Mouse (Mus musculus) ovary, postnatal 36 days (tissue): ENCODE results near the gene Lrrc42.

Experiments
- DNase-seq: peaks from one replicate; pipeline ENCODE4 v3.0.0; 2022; ENCODE audit warnings: low spot score, mixed read lengths

Lrrc42 gene

DNA sequence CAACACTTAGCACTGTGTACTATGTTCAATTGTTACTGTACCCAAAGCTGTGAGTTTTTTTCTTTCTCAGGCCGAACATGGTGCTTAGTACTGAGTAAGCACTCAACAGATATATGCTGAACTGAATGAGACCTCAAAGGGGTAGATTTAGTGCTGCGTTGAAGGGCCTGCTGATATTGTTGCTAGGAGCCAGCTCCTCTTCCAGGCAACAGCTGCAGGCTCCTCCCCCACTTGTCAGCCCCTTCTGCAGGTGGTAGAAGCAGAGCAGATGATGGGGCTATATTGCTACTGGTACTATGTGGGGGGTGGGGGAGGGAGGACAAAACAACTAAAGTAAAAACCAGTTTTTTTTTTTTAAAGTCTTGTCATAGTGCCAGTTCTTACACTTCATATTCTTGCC lies 3.9 kb downstream of the Lrrc42 start:
- no peak for DNase-seq

GRCm38 (mm10) chr4:107248061-107248460 lies 5.3 kb downstream of the Lrrc42 start:
- DNase-seq: no peak

GRCm38 (mm10) chr4:107247110-107247509 lies 6.2 kb downstream of the Lrrc42 start:
- DNase-seq: no peak

DNA sequence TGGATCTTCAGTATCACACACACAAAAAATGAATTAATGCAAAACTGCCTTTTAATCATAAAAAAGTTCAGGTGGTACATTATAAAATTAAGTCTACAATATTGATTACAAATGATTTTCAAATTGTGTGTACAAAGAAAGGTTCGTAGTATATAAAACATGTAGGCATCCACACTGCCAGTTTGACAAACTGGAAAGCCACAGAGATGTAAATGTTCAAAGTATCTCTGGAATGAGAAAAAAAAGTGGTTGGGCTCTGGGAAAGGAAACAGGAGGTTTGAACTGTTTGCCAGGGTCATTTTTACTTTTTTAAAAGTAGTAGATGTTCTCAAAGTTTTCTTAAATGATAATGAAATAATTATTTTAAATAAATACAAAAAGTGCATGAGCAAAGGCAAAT lies 7.3 kb downstream of the Lrrc42 start:
- DNase-seq: no peak

DNA sequence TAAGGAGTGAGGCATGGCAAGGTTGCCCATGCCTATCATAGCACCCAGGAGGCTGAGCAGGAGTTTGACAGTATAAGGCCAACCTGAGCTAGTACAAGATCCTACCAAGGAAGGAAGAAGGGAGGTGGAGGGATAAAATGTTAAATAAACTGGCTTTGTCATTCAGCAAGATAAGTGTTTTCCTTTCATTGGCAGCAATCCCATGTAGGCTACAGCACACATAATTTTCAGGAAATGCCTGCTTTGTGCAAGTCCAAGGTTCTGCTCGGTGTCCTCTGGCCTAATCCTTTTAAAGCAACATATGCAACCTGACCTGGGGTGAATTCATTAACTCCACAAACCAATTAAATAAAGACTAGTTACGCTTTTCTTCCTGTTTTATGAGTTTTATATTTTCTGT lies 8.0 kb downstream of the Lrrc42 start:
- no peak for DNase-seq

DNA sequence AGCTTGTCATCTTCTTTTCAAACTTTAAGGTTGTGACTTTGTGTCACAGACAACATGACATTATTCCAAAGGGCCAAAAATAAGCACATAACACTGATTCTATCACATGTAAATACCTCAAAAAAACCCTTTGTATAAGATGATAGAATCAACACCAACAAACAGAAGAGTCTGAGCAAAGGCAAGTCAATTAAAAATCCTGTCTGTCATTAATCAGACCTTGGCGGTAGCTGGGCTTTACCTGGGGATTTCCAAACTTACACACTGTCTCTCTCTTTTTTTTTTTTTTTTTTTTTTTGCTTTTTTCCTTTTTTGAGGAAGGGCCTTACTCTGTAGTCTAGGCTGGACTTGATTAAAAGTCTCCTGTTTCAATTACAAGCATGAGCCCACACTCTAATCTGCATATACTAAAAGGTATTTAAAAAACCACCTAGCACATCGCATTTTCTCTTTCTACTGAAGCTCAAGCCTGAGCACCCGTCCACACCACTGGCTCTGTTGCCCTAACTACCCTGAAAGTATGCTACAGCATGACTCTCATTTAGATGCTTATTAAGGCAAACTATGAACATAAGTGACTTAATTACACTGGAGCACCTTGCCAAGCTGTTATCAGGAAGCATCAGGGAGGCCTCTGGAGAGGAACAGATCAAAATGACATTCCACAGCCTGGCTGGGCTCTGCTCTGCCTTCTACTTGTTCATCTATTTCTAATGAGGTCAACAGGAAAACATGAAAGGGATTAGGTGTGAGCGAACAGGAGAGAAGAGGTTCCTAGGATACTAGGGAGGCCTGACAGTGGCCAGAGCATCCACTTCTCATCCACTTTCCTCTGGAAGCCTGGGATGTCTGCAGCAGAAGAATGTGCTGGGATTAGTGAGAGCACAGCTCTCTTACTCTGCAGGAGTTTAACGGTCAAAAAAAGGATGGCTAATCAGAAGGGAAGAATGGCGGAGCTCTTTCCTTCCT lies 9.7 kb downstream of the Lrrc42 start:
- no peak for DNase-seq

- DNase-seq: no peak
Measured at GRCm38 (mm10) chr4:107240196-107240595, 13.1 kb downstream of the Lrrc42 start.

DNA sequence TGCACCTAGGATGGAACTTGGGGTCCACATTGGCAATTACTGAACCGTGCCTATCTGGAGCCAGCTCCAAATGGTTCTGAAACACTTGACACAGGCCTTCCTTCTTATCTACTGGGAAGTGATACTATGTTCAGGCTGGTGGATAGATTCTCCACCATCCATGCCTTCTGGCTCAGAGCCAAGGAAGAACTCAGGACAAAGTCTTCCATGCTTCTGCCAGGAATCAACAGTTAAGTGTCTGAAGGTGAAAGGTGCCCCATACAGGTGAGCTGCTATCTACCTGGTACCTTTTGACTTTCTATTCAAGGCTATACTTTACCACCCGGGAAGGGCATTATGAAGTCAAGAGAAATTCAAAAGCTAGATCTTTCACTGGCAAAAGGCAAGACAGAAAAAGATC lies 15.1 kb downstream of the Lrrc42 start:
- no peak for DNase-seq

GRCm38 (mm10) chr4:107232219-107232618 lies 21.1 kb downstream of the Lrrc42 start:
- DNase-seq: no peak

DNA sequence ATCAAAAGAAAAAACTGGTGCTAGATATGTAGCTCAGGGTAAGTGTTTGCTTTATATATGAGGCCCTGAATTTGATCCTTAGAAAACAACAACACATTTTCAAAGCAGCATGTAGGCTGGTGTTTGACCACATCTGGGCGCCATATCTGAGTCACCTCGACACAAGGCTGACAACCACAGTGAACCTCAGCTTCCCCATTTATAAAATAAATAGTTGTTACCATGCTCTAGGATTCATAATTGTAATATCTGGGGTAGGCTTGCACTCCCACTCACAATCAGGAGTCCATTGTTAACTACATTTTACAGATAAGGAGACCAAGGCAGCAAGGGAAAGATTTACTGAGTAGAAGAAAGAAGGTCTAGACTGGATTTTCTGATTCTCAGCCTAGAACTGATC lies 27.0 kb downstream of the Lrrc42 start:
- DNase-seq: no peak

DNA sequence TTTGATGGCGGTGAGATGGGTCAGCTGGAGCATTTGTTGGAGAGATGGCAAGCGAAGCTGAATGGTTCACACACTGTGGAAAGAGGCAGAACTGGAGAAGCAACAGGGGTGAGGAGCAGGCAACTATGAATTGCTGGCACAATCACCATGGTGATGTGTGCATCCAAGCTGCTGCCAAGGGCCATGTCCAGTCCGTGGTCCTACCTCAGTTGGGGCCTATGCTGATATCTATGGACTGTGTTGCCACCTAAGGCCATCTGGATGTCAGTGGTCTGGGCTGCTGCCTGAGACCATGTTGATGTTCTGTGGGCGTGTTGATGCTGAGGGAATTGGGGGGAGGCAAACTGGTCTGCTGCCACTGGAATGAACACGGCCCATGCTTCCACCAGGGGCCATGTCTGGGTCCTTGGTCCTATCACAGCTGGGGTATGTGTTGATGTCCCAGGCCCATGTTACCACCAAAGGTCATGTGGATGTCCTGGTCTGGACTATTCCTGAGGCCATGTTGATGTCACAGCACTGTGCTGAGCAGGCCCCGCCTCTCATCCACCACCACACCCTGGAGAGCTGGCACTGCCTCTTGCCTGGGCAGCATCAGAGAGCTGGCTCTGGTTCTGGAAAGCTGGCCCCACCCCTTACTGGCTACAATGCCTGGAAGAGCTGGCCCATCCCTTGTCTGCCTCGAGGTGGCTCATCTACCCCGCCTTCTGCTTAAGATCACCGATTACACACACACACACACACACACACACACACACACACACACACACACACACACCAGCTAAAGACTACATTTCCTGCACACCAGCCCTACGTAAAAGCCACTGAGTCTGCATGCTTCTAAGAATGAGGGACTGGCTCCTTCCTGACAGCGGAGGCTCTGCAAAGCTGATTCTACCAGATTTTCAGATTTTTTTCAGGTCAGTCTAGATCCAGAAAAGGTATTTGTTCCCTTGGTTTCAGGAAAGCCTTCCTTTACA lies 29.8 kb downstream of the Lrrc42 start:
- peak; percentile 29 for DNase-seq

DNA sequence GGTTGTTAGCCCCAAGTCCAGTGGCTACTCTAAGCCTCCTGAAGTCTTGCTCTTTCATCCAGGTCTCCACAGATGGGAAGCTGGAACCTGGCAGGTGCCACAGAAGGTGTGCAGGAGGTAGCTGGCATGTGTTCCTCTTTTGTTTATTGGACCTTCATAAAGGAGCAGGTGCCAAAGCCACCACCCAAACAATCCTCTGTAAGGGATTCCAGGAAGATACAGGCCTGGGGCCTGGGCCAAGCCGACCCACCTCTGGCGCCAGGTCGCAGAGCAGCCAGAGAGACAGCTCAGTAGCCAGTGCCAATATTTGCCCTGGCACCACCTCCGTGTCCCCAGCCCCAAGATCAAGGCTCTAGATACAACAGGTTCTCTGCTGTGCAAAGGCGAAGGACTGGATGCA lies 31.8 kb downstream of the Lrrc42 start:
- peak; percentile 29 for DNase-seq

DNA sequence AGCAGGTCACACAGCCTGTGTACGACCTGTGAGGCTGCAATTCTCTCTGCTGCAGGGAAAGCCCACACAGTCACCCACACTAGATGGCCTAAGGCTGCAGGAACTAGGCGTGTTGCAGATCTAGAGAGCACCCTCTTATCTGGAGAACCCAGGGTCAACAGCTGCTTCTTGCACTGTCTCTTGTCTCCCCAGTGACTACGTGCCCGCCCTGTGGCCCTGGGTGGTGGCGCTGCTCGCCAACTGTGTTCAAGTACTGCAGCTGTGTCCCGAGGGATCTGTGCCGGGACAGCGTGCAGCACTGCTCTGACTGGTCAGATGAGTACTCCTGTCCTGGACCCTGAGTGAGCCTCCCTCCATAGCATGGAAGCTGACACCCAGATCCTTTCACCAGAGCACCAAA lies 35.8 kb downstream of the Lrrc42 start:
- DNase-seq: peak; percentile 72

DNA sequence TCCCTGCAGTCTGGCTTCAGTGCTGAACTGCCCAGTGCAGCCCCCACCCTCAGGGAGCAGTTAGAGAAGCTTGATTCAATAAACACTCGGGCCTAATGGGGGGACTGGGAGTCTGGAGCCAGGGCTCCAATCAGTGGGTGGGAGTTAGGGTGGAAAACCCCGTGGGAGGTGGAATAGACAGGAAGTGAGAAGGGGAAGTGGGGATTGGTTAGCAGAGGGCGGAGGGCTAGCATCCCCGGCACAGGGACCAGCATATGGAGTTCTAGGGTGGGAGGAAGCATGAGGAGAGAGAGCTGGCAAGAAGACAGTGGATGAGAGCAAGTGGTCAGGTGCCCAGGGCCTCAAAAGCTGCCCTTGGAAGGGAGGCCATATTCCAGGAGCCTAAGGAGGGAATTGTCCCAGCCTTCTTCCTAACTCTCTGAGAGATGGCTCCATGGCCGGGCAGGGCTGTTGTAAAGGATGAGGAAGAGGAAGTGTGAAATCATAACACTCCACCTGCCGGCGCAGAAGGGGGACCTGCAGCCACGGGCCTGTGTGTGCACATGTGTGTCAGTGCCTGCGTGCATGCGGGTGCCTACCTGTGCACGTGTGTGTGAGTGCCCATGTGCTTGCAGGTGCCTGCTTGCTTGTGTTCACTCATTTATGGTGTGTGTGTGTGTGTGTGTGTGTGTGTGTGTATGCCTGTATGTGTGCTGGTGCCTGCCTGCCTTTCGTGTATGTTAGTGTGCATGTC lies 39.9 kb downstream of the Lrrc42 start:
- no peak for DNase-seq

DNA sequence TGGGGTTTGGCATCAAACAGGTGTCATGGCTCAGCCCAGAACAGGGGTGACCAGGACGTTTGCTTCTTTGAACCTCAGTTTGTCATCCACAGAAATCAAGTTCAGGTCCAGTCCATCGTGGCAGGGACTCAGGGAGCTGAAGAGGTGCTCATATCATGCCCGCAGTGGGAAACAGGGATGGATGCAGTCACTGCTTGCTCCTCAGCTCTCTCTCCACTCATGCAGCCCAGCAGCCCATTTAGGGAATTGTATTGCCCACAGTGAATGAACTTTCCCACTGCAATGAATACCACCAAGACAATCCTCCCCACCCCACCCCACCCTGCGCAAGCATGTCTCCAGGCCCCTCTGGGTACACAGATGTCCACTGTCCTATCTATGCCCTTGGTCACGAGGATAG lies 41.4 kb downstream of the Lrrc42 start:
- DNase-seq: no peak

DNA sequence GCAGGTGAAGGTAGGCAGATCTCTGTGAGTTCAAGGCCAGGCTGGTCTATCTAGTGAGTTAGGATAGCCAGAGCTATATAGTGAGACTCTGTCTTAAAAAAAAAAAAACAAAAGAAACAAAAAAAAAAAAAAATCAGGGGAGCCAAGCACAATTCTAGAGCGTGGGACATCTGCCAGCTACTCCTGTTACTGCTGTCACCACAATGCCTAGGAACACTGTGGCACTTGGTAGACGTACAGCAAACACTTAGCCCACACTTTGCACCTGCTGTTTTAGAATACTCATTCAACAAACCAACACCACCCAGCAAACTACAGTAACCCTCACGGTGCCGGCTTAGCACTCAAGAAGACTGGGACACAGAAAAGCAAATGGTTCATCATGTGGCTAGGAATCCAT lies 41.9 kb downstream of the Lrrc42 start:
- DNase-seq: no peak

GRCm38 (mm10) chr4:107210483-107211097 lies 42.7 kb downstream of the Lrrc42 start:
- DNase-seq: no peak

- DNase-seq: no peak
Measured at GRCm38 (mm10) chr4:107208880-107209279, 44.5 kb downstream of the Lrrc42 start, which contains the start of gene Ldlrad1. TSS of gene Ldlrad1 (plus strand) at chr4:107209180.

DNA sequence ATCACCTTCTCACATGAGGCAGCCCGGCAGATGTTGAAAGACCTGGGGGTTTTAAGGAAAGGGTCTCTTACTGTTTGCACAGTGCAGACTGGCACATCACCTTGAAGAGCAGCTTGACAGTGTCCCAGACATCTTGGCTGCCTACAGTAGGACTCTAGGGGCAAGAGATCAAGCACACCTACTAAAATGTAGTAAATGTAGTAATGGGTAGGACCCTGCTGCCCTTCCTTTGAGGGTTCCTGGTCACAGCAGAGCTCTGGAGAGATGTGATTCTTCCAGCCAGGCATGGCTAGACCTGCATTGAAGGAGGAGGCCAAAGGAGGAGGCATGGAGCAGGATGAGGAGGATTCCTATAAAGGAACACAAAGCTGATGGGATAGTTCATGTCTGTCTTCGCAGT lies 46.3 kb downstream of the Lrrc42 start:
- DNase-seq: no peak

DNA sequence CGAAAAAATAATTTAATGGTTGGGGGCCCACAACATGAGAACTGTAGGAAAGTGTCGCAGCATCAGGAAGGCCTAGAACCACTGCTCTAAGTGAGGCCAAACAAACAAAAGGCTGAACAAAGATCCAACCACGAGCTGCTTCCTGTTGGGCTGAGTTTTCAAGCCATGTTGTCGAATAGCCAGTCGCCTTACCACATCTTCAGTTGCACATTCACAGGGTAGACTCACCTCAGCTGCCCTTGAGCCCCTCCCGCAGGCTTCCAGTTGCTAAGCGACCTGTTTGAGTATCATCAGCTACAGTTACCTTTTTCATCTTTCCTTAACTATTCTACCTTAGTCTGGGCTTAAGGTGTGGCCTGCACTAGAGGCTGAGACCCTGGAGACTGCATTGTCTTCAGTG lies 50.3 kb downstream of the Lrrc42 start:
- DNase-seq: no peak

- DNase-seq: no peak
Measured at GRCm38 (mm10) chr4:107201779-107202178, 51.6 kb downstream of the Lrrc42 start.

- no peak for DNase-seq
Measured at GRCm38 (mm10) chr4:107198072-107198471, 55.3 kb downstream of the Lrrc42 start.
